Mouse (Mus musculus) hindbrain, embryonic 14.5 days (tissue): ENCODE data around the gene Dgka. TPM values are rescaled to one million over a fixed set of nuclear protein-coding genes. Genes with fewer than 3 reads are reported as not detected.

Source experiments
- ATAC-seq: fragments of 200-750 bp; cut with Nextera tagmentation; 2 replicates; pipeline ENCODE4 v1.8.0; 2017; ENCODE audit warnings: moderate number of reproducible peaks, mild to moderate bottlenecking, moderate TSS enrichment, moderate library complexity; ENCODE audit not compliant: low FRiP score
- DNase-seq: peaks from one replicate; pipeline ENCODE4 v3.0.0-alpha.2; 2015; ENCODE audit warnings: low spot score
- H3K27ac ChIP-seq: fragments of 300-500 bp; sonication (generic); 2 replicates; pipeline ENCODE4 v1.5.1; 2014; ENCODE audit warnings: mild to moderate bottlenecking, moderate library complexity
- H3K27me3 ChIP-seq: fragments of 300-500 bp; sonication (generic); 2 replicates; pipeline ENCODE4 v1.6.1; 2014; ENCODE audit warnings: mild to moderate bottlenecking, low read length, mixed read lengths; ENCODE audit not compliant: control insufficient read depth, insufficient read depth
- H3K36me3 ChIP-seq: fragments of 300-500 bp; sonication (generic); replicated peaks from 2 replicates; pipeline ENCODE4 v1.6.1; 2014; ENCODE audit not compliant: control insufficient read depth, insufficient read depth
- H3K4me1 ChIP-seq: fragments of 300-500 bp; sonication (generic); replicated peaks from 2 replicates; pipeline ENCODE4 v1.6.1; 2014; ENCODE audit warnings: antibody characterized with exemption, low read length, mixed read lengths; ENCODE audit not compliant: control insufficient read depth, insufficient read depth
- H3K4me2 ChIP-seq: fragments of 300-500 bp; sonication (generic); replicated peaks from 2 replicates; pipeline ENCODE4 v1.6.1; 2014; ENCODE audit warnings: mild to moderate bottlenecking, moderate library complexity
- H3K4me3 ChIP-seq: fragments of 300-500 bp; sonication (generic); replicated peaks from 2 replicates; pipeline ENCODE4 v1.5.1; 2014; ENCODE audit warnings: mild to moderate bottlenecking, low read length
- H3K9ac ChIP-seq: fragments of 300-500 bp; sonication (generic); 2 replicates; pipeline ENCODE4 v1.6.1; 2014
- H3K9me3 ChIP-seq: fragments of 300-500 bp; sonication (generic); 2 replicates; pipeline ENCODE4 v1.6.1; 2016; ENCODE audit warnings: low read length; ENCODE audit not compliant: control insufficient read depth
- WGBS: fragments of 180-500 bp; shearing (Covaris S2); extraction: QIAGEN DNeasy Blood & Tissue Kit; methylation state at CpG from one replicate; pipeline ENCODE4 v1.1.7; 2014; 5-methylcytosine and 5-hydroxymethylcytosine counted together
- polyA plus RNA-seq: library from polyadenylated mRNA; unstranded; fragments of >200 nt; fragmentation: Nextera tagmentation; extraction: Ambion mirVana; gene quantifications from 2 replicates; pipeline ENCODE4 v1.2.1, GENCODE M21; 2014

Gene Dgka
- polyA plus RNA-seq, 1 experiment from 2014 or later = 6.9 TPM

- Histone ChIP-seq H3K36me3 (no peaks in the 10 kb centered on the region), H3K9me3 (no peaks in the 10 kb centered on the region), H3K4me1 (0 out of 2 replicates have a peak, but pooled peaks cover 6% of the 10 kb centered on the region), H3K27me3 (no peaks in the 10 kb centered on the region), H3K4me2 (peak within 1 kb of the TSS; percentile 93), H3K27ac (peak within 1 kb of the TSS; percentile 80), H3K9ac (peak within 1 kb of the TSS; percentile 62), H3K4me3 (peak within 1 kb of the TSS; percentile 78)
- peak; percentile 93 for ATAC-seq
- under 1% methylated on average over 61 of the region's 62 CpGs for WGBS
- peak; percentile 87 for DNase-seq
Measured at GRCm38 (mm10) chr10:128704491-128705316, 40.0 kb downstream of the Dgka start, which contains the start of gene Cdk2. Gene Cdk2, minus strand, starts transcription at chr10:128705031.

- no peak for ATAC-seq
- 27% methylated on average over 4 of the region's 4 CpGs for WGBS
- H3K36me3 ChIP-seq = no peaks in the 10 kb centered on the region
- H3K27ac ChIP-seq = peak within 1 kb of the TSS; percentile 80
- no peak for DNase-seq
- peak within 1 kb of the TSS; percentile 78 for H3K4me3 ChIP-seq
- H3K4me1 ChIP-seq = 0 out of 2 replicates have a peak, but pooled peaks cover 6% of the 10 kb centered on the region
- H3K27me3 ChIP-seq = no peaks in the 10 kb centered on the region
- peak within 1 kb of the TSS; percentile 93 for H3K4me2 ChIP-seq
- peak within 1 kb of the TSS; percentile 62 for H3K9ac ChIP-seq
- no peaks in the 10 kb centered on the region for H3K9me3 ChIP-seq
Measured at GRCm38 (mm10) chr10:128703895-128704294, 40.8 kb downstream of the Dgka start, which contains the start of gene Pmel. Gene Pmel, plus strand, starts transcription at chr10:128704195.

DNA sequence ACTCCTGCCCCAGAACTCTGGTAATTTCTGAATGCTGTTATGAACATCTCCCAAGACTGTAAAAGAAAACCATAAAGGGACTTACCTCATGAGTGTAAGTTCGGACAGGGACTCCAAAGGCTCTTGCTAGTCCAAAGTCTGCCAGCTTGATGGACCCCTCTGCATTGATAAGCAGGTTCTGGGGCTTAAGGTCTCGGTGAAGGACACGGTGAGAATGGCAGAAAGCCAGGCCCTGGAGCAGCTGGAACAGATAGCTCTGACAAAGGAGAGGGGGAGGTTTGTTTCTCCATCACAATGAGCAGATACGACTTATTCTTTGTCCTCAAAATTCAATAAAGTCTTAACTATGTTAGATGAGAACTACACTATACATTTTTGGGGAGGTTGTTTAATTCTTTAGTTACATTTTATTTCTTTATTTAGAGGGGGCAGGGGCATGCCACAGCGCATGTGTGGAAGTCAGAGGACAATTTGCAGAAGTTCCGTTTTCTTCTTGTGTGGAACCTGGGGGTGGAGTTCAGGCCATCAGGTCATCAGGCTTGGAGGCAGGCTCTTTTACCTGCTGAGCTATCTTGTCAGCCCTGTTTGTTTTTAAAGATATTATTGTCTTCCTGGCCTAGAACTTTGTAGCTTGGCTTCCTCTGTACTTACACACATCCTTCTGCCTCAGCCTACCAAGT lies 42.2 kb downstream of the Dgka start:
- H3K4me1 ChIP-seq = 0 out of 2 replicates have a peak, but pooled peaks cover 6% of the 10 kb centered on the region

GRCm38 (mm10) chr10:128700712-128701111 lies 43.9 kb downstream of the Dgka start:
- Histone ChIP-seq H3K9me3 (no peaks in the 10 kb centered on the region), H3K36me3 (no peaks in the 10 kb centered on the region), H3K4me1 (0 out of 2 replicates have a peak, but pooled peaks cover 6% of the 10 kb centered on the region), H3K4me3 (no peak overlapping the region), H3K27me3 (no peaks in the 10 kb centered on the region), H3K27ac (no peak overlapping the region), H3K9ac (no peak overlapping the region), H3K4me2 (no peak overlapping the region)
- DNase-seq (no peak), ATAC-seq (no peak)
- 94% methylated on average over 5 of the region's 5 CpGs for WGBS

More for the DNA sequence above, 42.2 kb downstream of the Dgka start:
- H3K9me3 ChIP-seq = no peaks in the 10 kb centered on the region
- H3K4me3 ChIP-seq = no peak overlapping the region
- no peak for DNase-seq
- no peak for ATAC-seq
- no peaks in the 10 kb centered on the region for H3K36me3 ChIP-seq
- H3K27me3 ChIP-seq = no peaks in the 10 kb centered on the region
- no peak overlapping the region for H3K27ac ChIP-seq
- WGBS = 81% methylated on average over 6 of the region's 6 CpGs
- H3K9ac ChIP-seq = no peak overlapping the region
- no peak overlapping the region for H3K4me2 ChIP-seq

GRCm38 (mm10) chr10:128699611-128700010 lies 45.0 kb downstream of the Dgka start:
- ATAC-seq (no peak), DNase-seq (no peak)
- H3K36me3 ChIP-seq = no peaks in the 10 kb centered on the region
- no peaks in the 10 kb centered on the region for H3K9me3 ChIP-seq
- H3K9ac ChIP-seq = no peak overlapping the region
- peaks cover 11% of the 10 kb centered on the region; the same call in 1 of the 2 replicates for H3K4me1 ChIP-seq
- H3K27ac ChIP-seq = no peak overlapping the region
- H3K4me2 ChIP-seq = no peak overlapping the region
- H3K27me3 ChIP-seq = no peaks in the 10 kb centered on the region
- no peak overlapping the region for H3K4me3 ChIP-seq
- WGBS = 93% methylated on average over 11 of the region's 11 CpGs

DNA sequence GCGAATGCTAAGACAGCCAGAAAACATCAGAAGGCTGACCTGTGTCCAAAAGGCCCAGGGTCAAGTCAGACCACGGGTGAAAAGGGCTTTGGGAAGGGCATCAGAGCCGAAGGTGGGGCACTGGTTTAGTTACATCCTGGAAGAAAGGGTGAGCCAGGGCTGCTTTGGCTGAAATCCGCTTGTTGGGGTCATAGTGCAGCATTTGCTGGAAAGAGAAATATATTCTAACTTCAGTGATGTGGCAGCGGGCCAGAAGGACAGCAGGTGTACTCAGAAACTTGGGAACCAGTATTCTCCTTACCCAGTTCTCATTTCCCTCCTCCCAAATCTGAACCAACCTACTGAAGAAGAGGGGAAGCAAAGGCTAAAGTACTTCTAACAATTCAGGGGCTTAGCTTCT lies 45.6 kb downstream of the Dgka start:
- H3K36me3 ChIP-seq = no peaks in the 10 kb centered on the region
- 91% methylated on average over 5 of the region's 5 CpGs for whole genome bisulfite sequencing
- ATAC-seq = no peak
- DNase-seq = no peak
- no peaks in the 10 kb centered on the region for H3K27me3 ChIP-seq
- peaks cover 12% of the 10 kb centered on the region; the same call in 1 of the 2 replicates for H3K4me1 ChIP-seq
- H3K9me3 ChIP-seq = no peaks in the 10 kb centered on the region
- no peak overlapping the region for H3K4me3 ChIP-seq
- H3K27ac ChIP-seq = no peak overlapping the region
- no peak overlapping the region for H3K9ac ChIP-seq
- no peak overlapping the region for H3K4me2 ChIP-seq

DNA sequence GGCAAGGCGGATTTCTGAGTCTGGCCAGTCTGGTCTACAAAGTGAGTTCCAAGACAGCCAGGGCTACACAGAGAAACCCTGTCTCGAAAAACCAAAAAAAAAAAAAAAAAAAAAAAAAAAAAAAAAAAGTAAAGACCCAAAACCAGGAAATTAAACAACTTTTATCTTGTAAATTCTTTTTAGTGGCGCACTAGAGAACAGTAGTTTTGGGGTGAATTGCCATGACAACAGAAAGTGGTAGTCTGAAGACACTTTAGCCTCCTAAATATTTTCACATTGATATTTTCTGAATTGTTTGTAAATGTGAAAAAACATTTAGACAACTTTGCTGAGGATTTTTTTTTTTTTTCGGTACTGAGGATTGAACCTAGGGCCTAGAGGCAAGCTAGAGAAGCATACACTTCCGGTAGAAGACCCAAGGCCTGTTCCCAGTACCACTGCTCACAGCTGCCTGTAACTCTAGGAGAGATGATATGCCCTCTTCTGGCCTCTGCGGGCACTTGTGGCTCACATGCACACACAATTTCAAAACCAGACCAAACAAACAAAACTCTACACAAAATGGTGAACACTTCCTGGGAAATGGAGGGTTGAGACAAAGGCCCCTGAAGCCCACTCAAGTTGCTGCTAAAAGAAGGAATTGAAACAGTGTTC lies 47.5 kb downstream of the Dgka start:
- peak overlapping the region; percentile 78 for H3K27ac ChIP-seq

GRCm38 (mm10) chr10:128695992-128696807 lies 48.5 kb downstream of the Dgka start, which contains the start of gene Rab5b:
Gene Rab5b, minus strand, starts transcription at chr10:128696264.
- Histone ChIP-seq H3K9ac (peak within 1 kb of the TSS; percentile 93), H3K27ac (peak within 1 kb of the TSS; percentile 95), H3K36me3 (peaks cover 3% of the 10 kb centered on the region; the same call in 1 of the 2 replicates), H3K27me3 (no peaks in the 10 kb centered on the region), H3K4me2 (peak within 1 kb of the TSS; percentile 73), H3K4me3 (peak within 1 kb of the TSS; percentile 83), H3K4me1 (peaks cover 12% of the 10 kb centered on the region; the same call in 1 of the 2 replicates), H3K9me3 (no peaks in the 10 kb centered on the region)
- under 1% methylated on average over 40 of the region's 40 CpGs for WGBS
- peak; percentile 99 for ATAC-seq
- DNase-seq = peak; percentile 98

More for the DNA sequence above, 47.5 kb downstream of the Dgka start:
- WGBS = 87% methylated on average over 6 of the region's 6 CpGs
- Histone ChIP-seq H3K9me3 (no peaks in the 10 kb centered on the region), H3K36me3 (peaks cover 3% of the 10 kb centered on the region; the same call in 1 of the 2 replicates), H3K9ac (peak overlapping the region; percentile 46; the same call in 1 of the 2 replicates), H3K27me3 (no peaks in the 10 kb centered on the region), H3K4me3 (peak overlapping the region; percentile 36), H3K4me1 (peaks cover 12% of the 10 kb centered on the region; the same call in 1 of the 2 replicates), H3K4me2 (peak overlapping the region; percentile 73)
- DNase-seq (no peak), ATAC-seq (no peak)
